Mouse (Mus musculus): ENCODE data around the gene Gpn1. TPM values are rescaled to one million over a fixed set of nuclear protein-coding genes. Genes with fewer than 3 reads are reported as not detected.

Gene Gpn1
- total and polyA plus RNA-seq, 3 experiments: 30.6 to 42.6 (median 37.3) TPM

GRCm38 (mm10) chr5:31512481-31512880 lies 17.9 kb downstream of the Gpn1 start:
- dilution Hi-C loops (cut with MboI; ENCODE audit: extremely low pct_ligation_motif_present, extremely low pct_unique_long_range_greater_than_20kb, low sequenced_read_pairs) (no loop called here), in situ Hi-C loops (cut with MboI; ENCODE audit: low pct_ligation_motif_present, low pct_unique_long_range_greater_than_20kb, low sequenced_read_pairs) (no loop called here)
- DNase-seq (ENCODE audit: extremely low read depth): peak; percentile 17
- H3K4me1 ChIP-seq (ENCODE audit: control insufficient read depth in 1 of 2, insufficient read depth in 2 of 2): peaks cover 0 to 5% of the 10 kb centered on the region in 2 experiments; a peak in 1 of 4 replicates
- H3K9ac ChIP-seq (ENCODE audit: insufficient read depth, low read depth): no peak overlapping the region
- no peaks in the 10 kb centered on the region for H3K9me3 ChIP-seq (replicated peaks; ENCODE audit: low read length)
- H3K36me3 ChIP-seq (replicated peaks in 1 of 2; ENCODE audit: control insufficient read depth in 1 of 2, insufficient read depth in 1 of 2, low read length in 1 of 2): peaks cover 60 to 94% of the 10 kb centered on the region in 2 experiments
- no peak overlapping the region for H3K4me2 ChIP-seq (ENCODE audit: insufficient read depth, low read depth, poor library complexity, severe bottlenecking)
- TF ChIP-seq NELFE (IDR thresholded peaks at IDR 0.05; ENCODE audit: low read depth, low read length) (no peak), JUN (IDR thresholded peaks at IDR 0.05; ENCODE audit: insufficient read depth, low read depth, low read length) (no peak), UBTF (IDR thresholded peaks at IDR 0.05; ENCODE audit: low read depth, low read length) (no peak), CHD2 (IDR thresholded peaks at IDR 0.05; ENCODE audit: low read length) (no peak), ZKSCAN1 (IDR thresholded peaks at IDR 0.05; ENCODE audit: borderline replicate concordance, low read depth, low read length) (no peak), TCF12 (IDR thresholded peaks at IDR 0.05; ENCODE audit: low read depth, low read length) (no peak), CHD1 (IDR thresholded peaks at IDR 0.05; ENCODE audit: low read depth, low read length) (no peak), ETS1 (conservative IDR thresholded peaks at IDR 0.05; ENCODE audit: low read depth, low read length) (no peak), MAX (IDR thresholded peaks at IDR 0.05; ENCODE audit: low read length) (no peak), HCFC1 (IDR thresholded peaks at IDR 0.05; ENCODE audit: low read depth, low read length) (no peak), USF1 (IDR thresholded peaks at IDR 0.05; ENCODE audit: low read depth, low read length) (no peak), JUND (conservative IDR thresholded peaks at IDR 0.05; ENCODE audit: low read depth, low read length) (no peak), EP300 (IDR thresholded peaks at IDR 0.05; ENCODE audit: low read length) (no peak), BHLHE40 (IDR thresholded peaks at IDR 0.05; ENCODE audit: low read depth, low read length) (no peak)
- H3K79me2 ChIP-seq (replicated peaks; ENCODE audit: control insufficient read depth, extremely low read depth, insufficient read depth, poor library complexity, severe bottlenecking): no peaks in the 10 kb centered on the region
- no peaks in the 10 kb centered on the region for H3K27me3 ChIP-seq (replicated peaks)
- H3K4me3 ChIP-seq (replicated peaks in 1 of 3; ENCODE audit: low read depth in 2 of 3, low read length in 2 of 3, poor library complexity in 1 of 3): no peak overlapping the region
- no peak overlapping the region for H3K27ac ChIP-seq (ENCODE audit: insufficient read depth, low read depth)

- no peaks in the 10 kb centered on the region for H3K27me3 ChIP-seq (replicated peaks)
- H3K9ac ChIP-seq (ENCODE audit: insufficient read depth, low read depth): no peak overlapping the region
- in situ Hi-C loops (cut with MboI; ENCODE audit: low pct_ligation_motif_present, low pct_unique_long_range_greater_than_20kb, low sequenced_read_pairs) (no loop called here), dilution Hi-C loops (cut with MboI; ENCODE audit: extremely low pct_ligation_motif_present, extremely low pct_unique_long_range_greater_than_20kb, low sequenced_read_pairs) (no loop called here)
- no peak for DNase-seq (ENCODE audit: extremely low read depth)
- H3K4me1 ChIP-seq (ENCODE audit: control insufficient read depth in 1 of 2, insufficient read depth in 2 of 2): peaks cover 0 to 14% of the 10 kb centered on the region in 2 experiments; a peak in 3 of 4 replicates
- H3K4me3 ChIP-seq (replicated peaks in 1 of 3; ENCODE audit: low read depth in 2 of 3, low read length in 2 of 3, poor library complexity in 1 of 3): no peak overlapping the region
- H3K9me3 ChIP-seq (replicated peaks; ENCODE audit: low read length): no peaks in the 10 kb centered on the region
- no peak for TF ChIP-seq EP300 (IDR thresholded peaks at IDR 0.05; ENCODE audit: low read length)
- H3K79me2 ChIP-seq (replicated peaks; ENCODE audit: control insufficient read depth, extremely low read depth, insufficient read depth, poor library complexity, severe bottlenecking): peaks cover 6% of the 10 kb centered on the region
- H3K36me3 ChIP-seq (replicated peaks in 1 of 2; ENCODE audit: control insufficient read depth in 1 of 2, insufficient read depth in 1 of 2, low read length in 1 of 2): peaks cover 38 to 73% of the 10 kb centered on the region in 2 experiments
- H3K4me2 ChIP-seq (ENCODE audit: insufficient read depth, low read depth, poor library complexity, severe bottlenecking): no peak overlapping the region
- no peak overlapping the region for H3K27ac ChIP-seq (ENCODE audit: insufficient read depth, low read depth)
Measured at GRCm38 (mm10) chr5:31520556-31520955, 26.0 kb downstream of the Gpn1 start.

All from CH12.LX (cell line).